Mouse (Mus musculus): ENCODE measurements around the gene Nfix.

GRCm38 (mm10) chr8:84771000-84771687 is 29.0 kb downstream of the Nfix start:
- TF ChIP-seq CTCF (IDR thresholded peaks at IDR 0.05; ENCODE audit: low read depth) (no peak), EP300 (IDR thresholded peaks at IDR 0.05; ENCODE audit: low read depth) (no peak)

Data from liver, embryonic 14.5 days (tissue).